Mouse (Mus musculus) cerebellum, postnatal 25 days (tissue): Measurements from ENCODE around the gene Olfr1058.
"Not testable (repeated sequence)": the region's sequence is repeated elsewhere in the genome, so short reads cannot be mapped to it uniquely, and the experiment has no call there.

Experiments
- DNase-seq, 2 experiments: peaks; one replicate each; pipeline ENCODE4 v3.0.0; 2021; ENCODE audit warnings: mixed read lengths in 2 of 2

Olfr1058 gene

GRCm38 (mm10) chr2:86388461-86388860 lies at the start of gene Olfr1058:
TSS of gene Olfr1058 (minus strand) at chr2:86388561.
- not testable (repeated sequence) for DNase-seq

DNA sequence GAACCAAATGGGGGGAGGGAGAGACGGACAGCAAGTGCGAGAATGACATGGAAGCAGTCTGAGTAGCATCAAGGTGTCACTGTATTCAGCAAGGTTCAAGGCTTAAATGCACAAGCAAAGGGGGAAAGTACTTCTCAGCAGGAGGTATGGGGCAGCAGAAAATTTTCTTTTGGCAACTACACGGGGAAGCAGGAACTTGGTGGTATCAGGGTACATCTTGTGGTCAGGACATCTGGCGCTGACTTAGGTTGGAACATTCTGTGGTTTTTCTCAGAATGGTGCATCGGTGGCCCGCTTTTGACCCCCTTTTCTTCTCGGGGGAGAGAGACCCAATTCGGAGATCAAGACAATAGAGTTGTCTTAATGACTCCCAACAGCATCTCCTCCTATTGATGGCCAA lies 40.1 kb upstream of the Olfr1058 start:
- DNase-seq, result not testable (repeated sequence)

DNA sequence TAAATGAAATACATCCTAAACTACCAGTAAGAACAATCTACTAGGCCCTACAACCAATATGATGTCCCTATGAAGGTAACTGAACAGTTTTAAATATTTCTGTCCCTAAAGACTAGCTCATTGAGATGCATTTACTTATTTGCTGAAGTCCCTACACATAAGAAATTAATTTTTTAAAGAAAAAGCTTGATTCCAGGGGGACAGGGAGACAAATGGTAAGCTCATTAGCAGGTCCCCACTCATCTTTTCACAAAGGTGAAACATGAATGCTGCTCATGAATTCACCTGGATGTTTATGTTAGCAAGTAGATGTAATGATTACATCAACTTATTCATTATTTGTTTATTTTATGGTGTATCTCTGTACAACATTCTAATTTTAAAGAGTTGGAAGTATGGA lies 38.3 kb upstream of the Olfr1058 start, which contains the start of gene Olfr1062:
Gene Olfr1062 (minus strand): TSS at position 101 of the 400 bp plus-strand sequence.
- not testable (repeated sequence) for DNase-seq

- DNase-seq, result no peak
Measured at GRCm38 (mm10) chr2:86413950-86414349, 25.6 kb upstream of the Olfr1058 start, which contains the start of gene Olfr1061. TSS of gene Olfr1061 (minus strand) at chr2:86414050.

DNA sequence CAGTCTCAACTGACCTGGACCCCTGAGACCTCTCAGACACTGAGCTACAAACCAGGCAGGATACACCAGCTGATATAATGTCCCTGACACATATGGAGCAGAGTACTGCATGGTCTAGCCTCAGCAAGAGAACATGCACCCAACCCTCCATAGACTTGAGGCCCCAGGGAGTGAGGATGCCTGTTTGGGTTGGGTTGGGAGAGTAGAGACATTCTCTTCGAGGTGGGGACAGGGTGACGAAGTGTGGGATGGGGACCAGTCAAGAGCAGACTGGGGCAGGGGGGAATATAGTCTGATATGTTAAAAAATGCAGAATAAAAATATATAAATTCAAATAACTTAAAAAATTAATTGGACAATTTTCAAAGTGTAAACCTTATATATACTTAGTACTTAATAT lies 6.8 kb upstream of the Olfr1058 start:
- no peak for DNase-seq

DNA sequence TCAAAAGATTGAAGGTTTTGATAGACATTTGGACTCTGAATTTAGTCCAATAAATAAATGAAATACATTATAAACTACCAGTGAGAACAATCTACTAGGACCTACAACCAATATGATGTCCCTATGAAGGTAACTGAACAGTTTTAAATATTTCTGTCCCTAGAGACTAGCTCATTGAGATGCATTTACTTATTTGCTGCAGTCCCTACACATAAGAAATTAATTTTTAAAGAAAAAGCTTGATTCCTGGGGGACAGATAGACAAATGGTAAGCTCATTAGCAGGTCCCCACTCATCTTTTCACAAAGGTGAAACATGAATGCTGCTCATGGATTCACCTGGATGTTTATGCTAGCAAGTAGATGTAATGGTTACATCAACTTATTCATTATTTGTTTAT lies 10.1 kb downstream of the Olfr1058 start, which contains the start of gene Olfr1057:
Gene Olfr1057 (minus strand): TSS at position 101 of the 400 bp plus-strand sequence.
- DNase-seq, result no peak

GRCm38 (mm10) chr2:86366342-86366741 lies 22.0 kb downstream of the Olfr1058 start:
- not testable (repeated sequence) for DNase-seq

GRCm38 (mm10) chr2:86362369-86362768 lies 26.0 kb downstream of the Olfr1058 start, which contains the start of gene Olfr1056:
TSS of gene Olfr1056 (minus strand) at chr2:86362469.
- DNase-seq, result no peak

GRCm38 (mm10) chr2:86351751-86352150 lies 36.6 kb downstream of the Olfr1058 start:
- not testable (repeated sequence) for DNase-seq

GRCm38 (mm10) chr2:86350184-86350583 lies 38.2 kb downstream of the Olfr1058 start, which contains the start of gene Olfr1055:
TSS of gene Olfr1055 (minus strand) at chr2:86350284.
- DNase-seq, result no peak

GRCm38 (mm10) chr2:86335333-86335732 lies 53.0 kb downstream of the Olfr1058 start, which contains the start of gene Olfr1054:
TSS of gene Olfr1054 (minus strand) at chr2:86335433.
- DNase-seq, result no peak
